Mouse (Mus musculus) limb, embryonic 12.5 days (tissue): ENCODE measurements around the gene Gpr18. TPM values are rescaled to one million over a fixed set of nuclear protein-coding genes. Genes with fewer than 3 reads are reported as not detected.

Experiments
- ATAC-seq: fragments of 200-750 bp; cut with Nextera tagmentation; 2 replicates; pipeline ENCODE4 v1.8.0; 2017; ENCODE audit warnings: low read depth, moderate TSS enrichment; ENCODE audit not compliant: insufficient number of reproducible peaks, insufficient read depth, low FRiP score, low TSS enrichment
- H3K27ac ChIP-seq: fragments of 300-500 bp; sonication (generic); 2 replicates; pipeline ENCODE4 v1.5.1; 2016; ENCODE audit warnings: mild to moderate bottlenecking, moderate library complexity
- H3K27me3 ChIP-seq: fragments of 300-500 bp; sonication (generic); 2 replicates; pipeline ENCODE4 v1.6.1; 2016; ENCODE audit warnings: mild to moderate bottlenecking, moderate library complexity
- H3K36me3 ChIP-seq: fragments of 300-500 bp; sonication (generic); 2 replicates; pipeline ENCODE4 v1.6.1; 2016; ENCODE audit warnings: mild to moderate bottlenecking, moderate library complexity
- H3K4me1 ChIP-seq: fragments of 300-500 bp; sonication (generic); replicated peaks from 2 replicates; pipeline ENCODE4 v1.6.1; 2016
- H3K4me2 ChIP-seq: fragments of 300-500 bp; sonication (generic); 2 replicates; pipeline ENCODE4 v1.6.1; 2016; ENCODE audit warnings: mild to moderate bottlenecking, moderate library complexity
- H3K4me3 ChIP-seq: fragments of 300-500 bp; sonication (generic); replicated peaks from 2 replicates; pipeline ENCODE4 v1.5.1; 2016; ENCODE audit warnings: mild to moderate bottlenecking
- H3K9ac ChIP-seq: fragments of 300-500 bp; sonication (generic); replicated peaks from 2 replicates; pipeline ENCODE4 v1.6.1; 2016; ENCODE audit warnings: mild to moderate bottlenecking, moderate library complexity
- H3K9me3 ChIP-seq: fragments of 300-500 bp; sonication (generic); 2 replicates; pipeline ENCODE4 v1.6.1; 2016; ENCODE audit warnings: mild to moderate bottlenecking, moderate library complexity
- WGBS: fragments of 180-500 bp; shearing (Covaris S2); methylation state at CpG from one replicate; pipeline ENCODE4 v1.1.7; 2016; 5-methylcytosine and 5-hydroxymethylcytosine counted together
- polyA plus RNA-seq: library from polyadenylated mRNA; unstranded; fragments of >200 nt; fragmentation: Nextera tagmentation; extraction: Ambion mirVana; gene quantifications from 2 replicates; pipeline ENCODE4 v1.2.1, GENCODE M21; 2016

Gene Gpr18
- polyA plus RNA-seq, 1 experiment from 2014 or later: 0.45 TPM

- 0 out of 2 replicates have a peak, but pooled peaks cover 5% of the 10 kb centered on the region for H3K36me3 ChIP-seq
- H3K4me2 ChIP-seq: no peak overlapping the region
- H3K9me3 ChIP-seq: 0 out of 2 replicates have a peak, but pooled peaks cover 3% of the 10 kb centered on the region
- peaks cover 10% of the 10 kb centered on the region for H3K4me1 ChIP-seq
- H3K4me3 ChIP-seq: no peak overlapping the region
- ATAC-seq: no peak
- no peak overlapping the region for H3K9ac ChIP-seq
- 91% methylated on average over 3 of the region's 3 CpGs for WGBS
- H3K27me3 ChIP-seq: no peaks in the 10 kb centered on the region
- H3K27ac ChIP-seq: no peak overlapping the region
These were observed 33.9 kb upstream of the Gpr18 start for GRCm38 (mm10) chr14:121949436-121949835.

GRCm38 (mm10) chr14:121947966-121948365, 32.4 kb upstream of the Gpr18 start:
- no peak overlapping the region for H3K4me2 ChIP-seq
- peaks cover 10% of the 10 kb centered on the region for H3K4me1 ChIP-seq
- WGBS: 81% methylated on average over 3 of the region's 3 CpGs
- H3K9ac ChIP-seq: no peak overlapping the region
- no peaks in the 10 kb centered on the region for H3K27me3 ChIP-seq
- H3K27ac ChIP-seq: no peak overlapping the region
- H3K9me3 ChIP-seq: peaks cover 11% of the 10 kb centered on the region; the same call in 1 of the 2 replicates
- H3K4me3 ChIP-seq: no peak overlapping the region
- H3K36me3 ChIP-seq: no peaks in the 10 kb centered on the region
- no peak for ATAC-seq

- Histone ChIP-seq H3K9me3 (peaks cover 11% of the 10 kb centered on the region; the same call in 1 of the 2 replicates), H3K4me3 (no peak overlapping the region), H3K36me3 (no peaks in the 10 kb centered on the region), H3K4me1 (peaks cover 10% of the 10 kb centered on the region), H3K27me3 (no peaks in the 10 kb centered on the region), H3K4me2 (no peak overlapping the region), H3K27ac (peak overlapping the region; percentile 35; the same call in 1 of the 2 replicates), H3K9ac (no peak overlapping the region)
- no peak for ATAC-seq
- WGBS: 63% methylated on average over 8 of the region's 8 CpGs
These were observed 31.7 kb upstream of the Gpr18 start for GRCm38 (mm10) chr14:121947201-121947760.

GRCm38 (mm10) chr14:121946728-121947127, 31.1 kb upstream of the Gpr18 start:
- Histone ChIP-seq H3K9ac (no peak overlapping the region), H3K27ac (peak overlapping the region; percentile 35; the same call in 1 of the 2 replicates), H3K27me3 (no peaks in the 10 kb centered on the region), H3K36me3 (no peaks in the 10 kb centered on the region), H3K9me3 (peaks cover 11% of the 10 kb centered on the region; the same call in 1 of the 2 replicates), H3K4me1 (peaks cover 10% of the 10 kb centered on the region), H3K4me2 (no peak overlapping the region), H3K4me3 (no peak overlapping the region)
- no peak for ATAC-seq
- WGBS: 69% methylated on average over 8 of the region's 8 CpGs

- WGBS: 76% methylated on average over 5 of the region's 5 CpGs
- no peaks in the 10 kb centered on the region for H3K36me3 ChIP-seq
- no peak overlapping the region for H3K9ac ChIP-seq
- H3K27me3 ChIP-seq: no peaks in the 10 kb centered on the region
- H3K4me3 ChIP-seq: no peak overlapping the region
- H3K27ac ChIP-seq: no peak overlapping the region
- peaks cover 11% of the 10 kb centered on the region; the same call in 1 of the 2 replicates for H3K9me3 ChIP-seq
- H3K4me2 ChIP-seq: no peak overlapping the region
- peaks cover 10% of the 10 kb centered on the region for H3K4me1 ChIP-seq
- ATAC-seq: no peak
These were observed 30.6 kb upstream of the Gpr18 start for GRCm38 (mm10) chr14:121946131-121946530.

GRCm38 (mm10) chr14:121939582-121939981, 24.0 kb upstream of the Gpr18 start:
- no peaks in the 10 kb centered on the region for H3K27me3 ChIP-seq
- ATAC-seq: no peak
- peaks cover 23% of the 10 kb centered on the region for H3K9me3 ChIP-seq
- no peak overlapping the region for H3K4me3 ChIP-seq
- H3K4me2 ChIP-seq: no peak overlapping the region
- no peak overlapping the region for H3K27ac ChIP-seq
- no peak overlapping the region for H3K9ac ChIP-seq
- no peaks in the 10 kb centered on the region; the same call in 1 of the 2 replicates for H3K4me1 ChIP-seq
- peaks cover 16% of the 10 kb centered on the region for H3K36me3 ChIP-seq
- 93% methylated on average over 3 of the region's 3 CpGs for WGBS

- no peak overlapping the region for H3K27ac ChIP-seq
- H3K4me3 ChIP-seq: no peak overlapping the region
- WGBS: 87% methylated on average over 11 of the region's 11 CpGs
- no peak for ATAC-seq
- H3K36me3 ChIP-seq: peaks cover 25% of the 10 kb centered on the region
- H3K27me3 ChIP-seq: no peaks in the 10 kb centered on the region
- H3K4me2 ChIP-seq: no peak overlapping the region
- no peak overlapping the region for H3K9ac ChIP-seq
- H3K9me3 ChIP-seq: peaks cover 14% of the 10 kb centered on the region
- H3K4me1 ChIP-seq: no peaks in the 10 kb centered on the region; the same call in 1 of the 2 replicates
These were observed 22.9 kb upstream of the Gpr18 start for GRCm38 (mm10) chr14:121938256-121939191.

- peaks cover 13% of the 10 kb centered on the region for H3K9me3 ChIP-seq
- ATAC-seq: no peak
- WGBS: 82% methylated on average over 11 of the region's 11 CpGs
- H3K4me3 ChIP-seq: no peak overlapping the region
- no peak overlapping the region for H3K4me2 ChIP-seq
- H3K27ac ChIP-seq: no peak overlapping the region
- H3K27me3 ChIP-seq: no peaks in the 10 kb centered on the region
- H3K36me3 ChIP-seq: peaks cover 25% of the 10 kb centered on the region
- H3K9ac ChIP-seq: no peak overlapping the region
- H3K4me1 ChIP-seq: no peaks in the 10 kb centered on the region; the same call in 1 of the 2 replicates
These were observed 22.1 kb upstream of the Gpr18 start for GRCm38 (mm10) chr14:121937601-121938255.

- H3K36me3 ChIP-seq: peaks cover 25% of the 10 kb centered on the region
- H3K4me3 ChIP-seq: no peak overlapping the region
- no peak for ATAC-seq
- H3K27me3 ChIP-seq: no peaks in the 10 kb centered on the region
- no peaks in the 10 kb centered on the region; the same call in 1 of the 2 replicates for H3K4me1 ChIP-seq
- H3K4me2 ChIP-seq: no peak overlapping the region
- 83% methylated on average over 8 of the region's 8 CpGs for WGBS
- H3K9ac ChIP-seq: no peak overlapping the region
- no peak overlapping the region for H3K27ac ChIP-seq
- peaks cover 13% of the 10 kb centered on the region for H3K9me3 ChIP-seq
These were observed 21.3 kb upstream of the Gpr18 start for GRCm38 (mm10) chr14:121936856-121937255.

- 94% methylated on average over 4 of the region's 4 CpGs for WGBS
- no peak overlapping the region for H3K4me3 ChIP-seq
- ATAC-seq: no peak
These were observed 20.8 kb upstream of the Gpr18 start for GRCm38 (mm10) chr14:121936356-121936755.

GRCm38 (mm10) chr14:121934597-121934946, 19.0 kb upstream of the Gpr18 start:
- H3K9me3 ChIP-seq: peaks cover 13% of the 10 kb centered on the region
- H3K4me2 ChIP-seq: no peak overlapping the region
- H3K4me3 ChIP-seq: no peak overlapping the region
- H3K36me3 ChIP-seq: peaks cover 25% of the 10 kb centered on the region
- WGBS: 85% methylated on average over 5 of the region's 5 CpGs
- no peaks in the 10 kb centered on the region for H3K27me3 ChIP-seq
- no peak for ATAC-seq
- no peaks in the 10 kb centered on the region; the same call in 1 of the 2 replicates for H3K4me1 ChIP-seq
- no peak overlapping the region for H3K27ac ChIP-seq
- H3K9ac ChIP-seq: no peak overlapping the region

More at GRCm38 (mm10) chr14:121936356-121936755, 20.8 kb upstream of the Gpr18 start:
- Histone ChIP-seq H3K27me3 (no peaks in the 10 kb centered on the region), H3K36me3 (peaks cover 25% of the 10 kb centered on the region), H3K4me1 (no peaks in the 10 kb centered on the region; the same call in 1 of the 2 replicates), H3K4me2 (no peak overlapping the region), H3K27ac (no peak overlapping the region), H3K9me3 (peaks cover 13% of the 10 kb centered on the region), H3K9ac (no peak overlapping the region)
